Mouse (Mus musculus) embryonic facial prominence, embryonic 13.5 days (tissue): ENCODE data around the gene Tmc2. TPM values are rescaled to one million over a fixed set of nuclear protein-coding genes. Genes with fewer than 3 reads are reported as not detected.
A peak's percentile ranks its signal among the peaks of the same experiment; 100 is the strongest.

ENCODE experiments used
- ATAC-seq: fragments of 200-750 bp; cut with Nextera tagmentation; 2 replicates; pipeline ENCODE4 v1.8.0; 2017; ENCODE audit warnings: low read depth; ENCODE audit not compliant: insufficient number of reproducible peaks, insufficient read depth, low FRiP score, low TSS enrichment
- H3K27ac ChIP-seq: fragments of 300-500 bp; sonication (generic); 2 replicates; pipeline ENCODE4 v1.5.1; 2015; ENCODE audit warnings: moderate library complexity, mild to moderate bottlenecking, inconsistent platforms
- H3K27me3 ChIP-seq: fragments of 300-500 bp; sonication (generic); 2 replicates; pipeline ENCODE4 v1.6.1; 2015; ENCODE audit warnings: mild to moderate bottlenecking, inconsistent platforms
- H3K36me3 ChIP-seq: fragments of 300-500 bp; sonication (generic); 2 replicates; pipeline ENCODE4 v1.6.1; 2015; ENCODE audit warnings: mild to moderate bottlenecking, inconsistent platforms
- H3K4me1 ChIP-seq: fragments of 300-500 bp; sonication (generic); 2 replicates; pipeline ENCODE4 v1.6.1; 2015; ENCODE audit warnings: inconsistent platforms
- H3K4me2 ChIP-seq: fragments of 300-500 bp; sonication (generic); 2 replicates; pipeline ENCODE4 v1.6.1; 2015; ENCODE audit warnings: moderate library complexity, mild to moderate bottlenecking, inconsistent platforms
- H3K4me3 ChIP-seq: fragments of 300-500 bp; sonication (generic); 2 replicates; pipeline ENCODE4 v1.5.1; 2015; ENCODE audit warnings: mild to moderate bottlenecking, inconsistent platforms
- H3K9ac ChIP-seq: fragments of 300-500 bp; sonication (generic); 2 replicates; pipeline ENCODE4 v1.6.1; 2015; ENCODE audit warnings: mild to moderate bottlenecking, inconsistent platforms
- H3K9me3 ChIP-seq: fragments of 300-500 bp; sonication (generic); 2 replicates; pipeline ENCODE4 v1.6.1; 2016; ENCODE audit warnings: inconsistent platforms
- WGBS: fragments of 180-500 bp; shearing (Covaris S2); methylation state at CpG from one replicate; pipeline ENCODE4 v1.1.7; 2015; ENCODE audit warnings: mixed read lengths; 5-methylcytosine and 5-hydroxymethylcytosine counted together
- polyA plus RNA-seq: library from polyadenylated mRNA; unstranded; fragments of >200 nt; fragmentation: Nextera tagmentation; extraction: Ambion mirVana; gene quantifications from 2 replicates; pipeline ENCODE4 v1.2.1, GENCODE M21; 2015

Gene Tmc2
- polyA plus RNA-seq, result not detected in 2 replicates

GRCm38 (mm10) chr2:130194894-130195293, at the start of gene Tmc2:
Gene Tmc2, plus strand, starts transcription at chr2:130195194.
- no peaks in the 10 kb centered on the region for H3K36me3 ChIP-seq
- no peaks in the 10 kb centered on the region for H3K4me1 ChIP-seq
- no peak within 1 kb of the TSS for H3K4me3 ChIP-seq
- H3K4me2 ChIP-seq, result no peak within 1 kb of the TSS
- ATAC-seq, result no peak
- no peak within 1 kb of the TSS for H3K9ac ChIP-seq
- no peaks in the 10 kb centered on the region for H3K27me3 ChIP-seq
- 94% methylated on average over 16 of the region's 16 CpGs for WGBS
- peaks cover 4% of the 10 kb centered on the region; the same call in 1 of the 2 replicates for H3K9me3 ChIP-seq
- no peak within 1 kb of the TSS for H3K27ac ChIP-seq

GRCm38 (mm10) chr2:130146089-130146668, 48.8 kb upstream of the Tmc2 start:
- H3K27ac ChIP-seq, result no peak overlapping the region
- H3K4me2 ChIP-seq, result no peak overlapping the region
- no peaks in the 10 kb centered on the region for H3K9me3 ChIP-seq
- no peaks in the 10 kb centered on the region for H3K36me3 ChIP-seq
- no peak overlapping the region for H3K9ac ChIP-seq
- ATAC-seq, result no peak
- no peak overlapping the region for H3K4me3 ChIP-seq
- no peaks in the 10 kb centered on the region for H3K4me1 ChIP-seq
- whole genome bisulfite sequencing, result 60% methylated on average over 5 of the region's 5 CpGs
- no peaks in the 10 kb centered on the region for H3K27me3 ChIP-seq

GRCm38 (mm10) chr2:130155171-130155570, 39.8 kb upstream of the Tmc2 start:
- no peak for ATAC-seq
- Histone ChIP-seq H3K9ac (no peak overlapping the region), H3K4me3 (no peak overlapping the region), H3K36me3 (no peaks in the 10 kb centered on the region), H3K27me3 (no peaks in the 10 kb centered on the region), H3K27ac (no peak overlapping the region), H3K4me2 (no peak overlapping the region), H3K9me3 (no peaks in the 10 kb centered on the region), H3K4me1 (no peaks in the 10 kb centered on the region)
- 76% methylated on average over 3 of the region's 3 CpGs for WGBS

- Histone ChIP-seq H3K4me2 (no peak overlapping the region), H3K4me3 (no peak overlapping the region), H3K27me3 (no peaks in the 10 kb centered on the region), H3K4me1 (no peaks in the 10 kb centered on the region), H3K9me3 (no peaks in the 10 kb centered on the region), H3K9ac (no peak overlapping the region), H3K27ac (no peak overlapping the region), H3K36me3 (no peaks in the 10 kb centered on the region)
- ATAC-seq, result no peak
These were observed 39.1 kb upstream of the Tmc2 start for GRCm38 (mm10) chr2:130155851-130156250.

GRCm38 (mm10) chr2:130157231-130158087, 37.5 kb upstream of the Tmc2 start:
- Histone ChIP-seq H3K4me1 (no peaks in the 10 kb centered on the region), H3K27ac (no peak overlapping the region), H3K9ac (no peak overlapping the region), H3K4me3 (no peak overlapping the region), H3K4me2 (no peak overlapping the region), H3K9me3 (no peaks in the 10 kb centered on the region), H3K36me3 (no peaks in the 10 kb centered on the region), H3K27me3 (no peaks in the 10 kb centered on the region)
- WGBS, result 61% methylated on average over 14 of the region's 14 CpGs
- ATAC-seq, result no peak

GRCm38 (mm10) chr2:130158088-130158437, 36.9 kb upstream of the Tmc2 start:
- no peak overlapping the region for H3K9ac ChIP-seq
- no peak overlapping the region for H3K4me2 ChIP-seq
- no peaks in the 10 kb centered on the region for H3K4me1 ChIP-seq
- H3K4me3 ChIP-seq, result no peak overlapping the region
- no peaks in the 10 kb centered on the region for H3K27me3 ChIP-seq
- H3K9me3 ChIP-seq, result no peaks in the 10 kb centered on the region
- no peaks in the 10 kb centered on the region for H3K36me3 ChIP-seq
- H3K27ac ChIP-seq, result no peak overlapping the region
- whole genome bisulfite sequencing, result 41% methylated on average over 4 of the region's 4 CpGs
- no peak for ATAC-seq

- no peak for ATAC-seq
- Histone ChIP-seq H3K4me3 (no peak overlapping the region), H3K4me2 (no peak overlapping the region), H3K4me1 (no peaks in the 10 kb centered on the region), H3K36me3 (peaks cover 17% of the 10 kb centered on the region), H3K27me3 (no peaks in the 10 kb centered on the region), H3K9me3 (no peaks in the 10 kb centered on the region), H3K27ac (no peak overlapping the region), H3K9ac (no peak overlapping the region)
- 82% methylated on average over 5 of the region's 5 CpGs for WGBS
These were observed 32.3 kb upstream of the Tmc2 start for GRCm38 (mm10) chr2:130162701-130163100.

- H3K4me2 ChIP-seq, result no peak overlapping the region
- WGBS, result 72% methylated on average over 9 of the region's 9 CpGs
- no peak for ATAC-seq
- peaks cover 46% of the 10 kb centered on the region for H3K36me3 ChIP-seq
- H3K9me3 ChIP-seq, result no peaks in the 10 kb centered on the region
- H3K9ac ChIP-seq, result no peak overlapping the region
- no peak overlapping the region for H3K4me3 ChIP-seq
- H3K27ac ChIP-seq, result no peak overlapping the region
- H3K27me3 ChIP-seq, result no peaks in the 10 kb centered on the region
- no peaks in the 10 kb centered on the region for H3K4me1 ChIP-seq
These were observed 28.4 kb upstream of the Tmc2 start for GRCm38 (mm10) chr2:130166311-130167214.

GRCm38 (mm10) chr2:130167861-130168260, 27.1 kb upstream of the Tmc2 start:
- no peak overlapping the region for H3K9ac ChIP-seq
- ATAC-seq, result no peak
- H3K27me3 ChIP-seq, result no peaks in the 10 kb centered on the region
- no peak overlapping the region for H3K4me2 ChIP-seq
- no peak overlapping the region for H3K27ac ChIP-seq
- 57% methylated on average over 3 of the region's 3 CpGs for WGBS
- H3K4me3 ChIP-seq, result no peak overlapping the region
- H3K4me1 ChIP-seq, result no peaks in the 10 kb centered on the region
- peaks cover 59% of the 10 kb centered on the region for H3K36me3 ChIP-seq
- H3K9me3 ChIP-seq, result no peaks in the 10 kb centered on the region

GRCm38 (mm10) chr2:130171674-130172073, 23.3 kb upstream of the Tmc2 start:
- no peaks in the 10 kb centered on the region for H3K27me3 ChIP-seq
- WGBS, result 50% methylated on average over 2 of the region's 2 CpGs
- peaks cover 5% of the 10 kb centered on the region for H3K4me1 ChIP-seq
- H3K4me2 ChIP-seq, result no peak overlapping the region
- ATAC-seq, result no peak
- H3K9ac ChIP-seq, result no peak overlapping the region
- no peak overlapping the region for H3K4me3 ChIP-seq
- H3K9me3 ChIP-seq, result no peaks in the 10 kb centered on the region
- peaks cover 84% of the 10 kb centered on the region for H3K36me3 ChIP-seq
- H3K27ac ChIP-seq, result no peak overlapping the region

- 65% methylated on average over 8 of the region's 8 CpGs for WGBS
- peak overlapping the region; percentile 100 for H3K9ac ChIP-seq
- H3K27me3 ChIP-seq, result no peaks in the 10 kb centered on the region
- peak overlapping the region; percentile 99 for H3K4me3 ChIP-seq
- H3K27ac ChIP-seq, result no peak overlapping the region
- peak overlapping the region; percentile 80 for H3K4me2 ChIP-seq
- peaks cover 53% of the 10 kb centered on the region for H3K36me3 ChIP-seq
- H3K4me1 ChIP-seq, result peaks cover 26% of the 10 kb centered on the region
- ATAC-seq, result no peak
- no peaks in the 10 kb centered on the region for H3K9me3 ChIP-seq
These were observed 18.2 kb upstream of the Tmc2 start for GRCm38 (mm10) chr2:130176820-130177219.
